Mouse (Mus musculus): ENCODE results near the gene Atcay. TPM values are rescaled to one million over a fixed set of nuclear protein-coding genes. Genes with fewer than 3 reads are reported as not detected.

Gene Atcay
- 11.9 TPM for polyA plus RNA-seq (2017; shearing (Covaris generic))

GRCm38 (mm10) chr10:81230438-81231332 lies at the start of gene Atcay:
TSS of gene Atcay (minus strand) at chr10:81230833.

DNA sequence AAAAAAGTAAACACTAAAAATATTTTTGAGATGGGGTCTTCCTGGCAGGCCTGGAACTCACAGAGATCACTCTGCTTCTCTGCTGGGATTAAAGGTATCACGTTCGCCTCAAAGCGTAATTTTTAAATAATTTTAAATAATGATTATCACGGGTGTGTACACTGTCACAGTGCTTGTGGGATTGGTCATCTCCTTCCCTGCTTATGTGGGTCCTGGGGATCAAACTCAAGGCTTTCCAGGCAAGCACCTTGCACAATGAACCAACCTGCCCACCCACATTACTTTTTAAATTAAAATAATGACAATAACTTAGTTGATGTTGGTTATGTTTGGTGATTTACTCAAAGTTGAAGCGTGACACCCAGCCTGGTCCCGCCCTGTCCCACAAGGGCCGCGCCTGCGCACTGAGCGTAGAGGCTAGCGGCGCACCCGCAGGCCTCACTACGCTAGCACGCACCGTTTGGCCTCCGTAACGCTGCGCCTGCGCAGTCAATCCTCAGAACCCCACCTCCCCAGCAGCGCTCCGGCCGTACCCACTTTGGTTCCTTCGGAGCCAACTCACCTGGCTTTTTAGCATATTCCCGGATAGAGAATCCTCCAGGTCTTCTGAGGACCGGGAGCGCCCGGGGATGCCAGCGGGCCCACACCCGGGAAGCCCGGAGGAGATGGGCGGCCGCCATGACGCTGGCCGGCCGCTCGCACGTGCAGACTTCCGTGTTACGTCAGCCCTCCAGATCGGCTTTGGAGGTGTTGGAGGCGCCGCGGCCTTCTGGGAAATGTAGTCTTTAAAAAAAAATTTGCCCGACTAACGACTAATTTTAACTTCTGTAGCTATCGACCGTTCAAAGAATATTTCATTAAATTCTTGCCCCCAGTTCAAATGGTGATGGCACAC lies 35.8 kb upstream of the Atcay start, which contains the start of the genes Mrpl54 and Apba3:
TSS of gene Mrpl54 (minus strand) at position 724 of the 895 bp plus-strand sequence.
TSS of gene Apba3 (plus strand) at position 750 of the 895 bp plus-strand sequence.

GRCm38 (mm10) chr10:81252424-81253419 lies 22.1 kb upstream of the Atcay start, which contains the start of gene Matk:
TSS of gene Matk (plus strand) at chr10:81252935.

GRCm38 (mm10) chr10:81232580-81233225 lies 2.1 kb upstream of the Atcay start, which contains the start of gene Zfr2:
TSS of gene Zfr2 (plus strand) at chr10:81233155.

DNA sequence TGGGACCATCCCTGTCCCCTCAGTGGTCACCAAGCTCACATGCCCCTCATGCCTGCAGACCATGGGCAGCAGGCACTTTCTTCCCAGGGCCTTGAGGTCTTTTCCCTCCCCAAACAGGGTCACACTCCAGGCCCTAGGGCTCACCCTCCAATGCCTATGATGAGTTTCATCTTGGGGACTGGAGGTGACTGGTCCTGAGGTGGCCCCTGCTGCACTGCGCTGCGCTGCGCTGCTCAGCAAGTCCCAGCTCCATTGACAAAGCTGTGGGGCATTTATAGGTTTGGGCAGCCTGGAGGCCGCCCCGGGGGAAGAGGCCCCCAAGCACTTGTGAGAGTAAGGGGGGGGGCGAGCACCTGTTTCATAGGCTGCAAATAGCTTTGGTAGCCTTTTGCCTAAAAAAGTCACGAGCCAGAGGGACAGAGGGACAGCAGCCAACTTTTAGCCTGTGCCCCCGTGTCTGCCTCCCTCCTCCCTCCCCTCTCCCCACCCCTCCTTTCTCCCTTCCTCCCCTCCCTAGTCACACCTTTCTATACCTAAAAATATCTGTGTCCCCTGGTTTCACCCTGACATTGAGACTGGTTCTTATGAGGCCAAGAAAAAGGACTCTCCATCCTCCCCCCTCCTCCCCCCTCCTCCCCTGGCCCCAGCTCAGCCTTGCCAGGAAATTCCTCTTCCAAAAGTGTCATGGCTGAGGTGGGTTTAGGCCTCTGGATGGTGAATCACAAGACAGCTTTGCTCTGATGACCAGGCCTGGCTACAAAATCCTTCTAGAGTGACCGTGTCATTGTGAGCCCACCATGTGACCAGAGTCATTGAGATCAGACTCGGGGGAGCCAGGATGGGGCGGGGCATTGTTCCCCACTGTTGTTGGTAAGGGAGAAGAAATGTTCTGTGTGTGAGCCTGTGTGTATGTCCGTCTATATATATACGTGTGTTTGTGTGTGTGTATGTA lies 28.6 kb downstream of the Atcay start, which contains the start of gene Nmrk2:
TSS of gene Nmrk2 (minus strand) at position 245 of the 952 bp plus-strand sequence.

GRCm38 (mm10) chr10:81183805-81184204 lies 46.8 kb downstream of the Atcay start, which contains the start of gene 4930442H23Rik:
TSS of gene 4930442H23Rik (minus strand) at chr10:81183849.

GRCm38 (mm10) chr10:81182336-81183333 lies 48.0 kb downstream of the Atcay start, which contains the start of gene Dapk3:
TSS of gene Dapk3 (plus strand) at chr10:81183005.

DNA sequence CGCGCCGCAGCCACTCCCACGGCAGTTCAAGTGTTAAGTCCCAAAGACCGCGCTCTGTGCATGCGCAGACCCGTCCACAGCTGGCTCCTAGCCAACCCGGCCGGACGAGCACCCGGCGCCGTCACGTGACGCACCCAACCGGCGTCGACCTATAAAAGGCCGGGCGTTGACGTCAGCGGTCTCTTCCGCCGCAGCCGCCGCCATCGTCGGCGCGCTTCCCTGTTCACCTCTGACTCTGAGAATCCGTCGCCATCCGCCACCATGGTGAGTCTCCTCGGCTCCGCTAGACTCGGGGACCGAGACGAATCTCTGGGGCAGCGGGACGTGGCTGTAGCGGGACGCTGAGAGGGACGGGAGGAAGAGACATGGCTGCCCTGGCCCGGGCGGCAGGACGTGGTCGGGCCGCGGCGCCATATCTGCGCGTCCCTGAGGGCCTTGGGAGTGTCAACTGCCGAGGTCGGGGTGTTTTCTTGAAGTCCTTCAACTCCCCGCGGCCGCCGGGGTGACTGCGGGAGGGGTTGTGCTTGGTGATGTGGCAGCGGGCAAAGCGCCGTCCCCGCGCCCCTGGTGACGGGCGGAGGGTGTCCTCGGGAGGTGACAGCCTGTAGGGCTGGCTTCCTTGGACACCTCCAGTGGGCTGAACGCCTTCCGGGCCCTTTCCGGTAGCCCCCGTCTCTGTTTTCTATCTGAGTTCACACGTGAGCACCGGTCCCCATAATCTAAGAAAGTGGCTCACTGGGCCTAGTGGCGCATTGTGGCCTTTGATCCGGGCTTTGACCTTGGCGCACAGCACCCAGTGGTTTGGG lies 54.0 kb downstream of the Atcay start, which contains the start of gene Eef2:
TSS of gene Eef2 (plus strand) at position 166 of the 806 bp plus-strand sequence.

DNA sequence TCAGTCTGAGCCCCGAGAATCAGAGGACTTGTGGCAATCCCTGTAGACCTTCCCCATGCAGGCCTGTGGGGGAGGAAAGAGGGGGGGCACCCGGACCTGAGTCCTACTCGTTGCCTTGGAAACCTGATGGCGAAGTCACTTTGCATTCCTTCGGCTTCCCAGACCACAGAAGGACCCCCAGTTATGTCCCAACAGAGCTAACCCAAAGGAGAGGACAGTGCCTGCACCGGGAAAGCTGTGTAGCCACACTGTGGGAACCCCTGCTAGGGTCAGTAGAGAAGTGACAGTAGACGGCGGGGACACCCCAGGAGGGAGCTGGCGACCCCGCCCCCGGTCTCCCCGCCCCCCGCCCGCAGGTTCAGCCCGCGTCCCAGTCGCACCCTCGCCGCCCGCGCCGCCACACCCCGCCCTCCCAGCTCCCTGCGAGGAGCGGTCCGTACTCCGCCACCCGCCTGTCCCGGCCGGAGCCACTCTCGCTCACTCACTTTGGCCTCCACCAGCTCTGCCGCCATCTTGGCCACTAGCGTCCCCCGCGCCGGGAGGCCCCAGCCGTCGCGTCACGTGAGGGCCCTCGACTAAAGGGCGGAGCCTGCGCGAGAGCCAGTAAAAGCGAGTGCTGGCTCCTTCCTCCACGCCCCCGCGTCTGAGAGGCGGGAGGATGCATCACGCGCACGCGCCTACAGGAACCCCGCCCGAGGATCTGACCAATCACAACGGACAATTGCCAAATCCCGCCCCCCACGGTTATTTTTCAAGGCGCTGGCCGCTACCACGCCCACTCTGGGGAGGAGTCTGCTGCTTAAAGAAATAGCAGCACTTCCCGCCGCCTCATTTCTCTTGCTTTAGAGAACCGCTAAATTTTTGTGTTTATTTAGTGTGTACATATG lies 63.2 kb downstream of the Atcay start, which contains the start of gene Pias4:
TSS of gene Pias4 (minus strand) at position 724 of the 887 bp plus-strand sequence.

Other genes starting within 250 kb of the Atcay start
- 0.09 TPM for gene Gng7, start 215.9 kb downstream of the Atcay start, polyA plus RNA-seq (2017; shearing (Covaris generic))
- not detected for gene Diras1, start 205.2 kb downstream of the Atcay start, polyA plus RNA-seq (2017; shearing (Covaris generic))
- gene Slc39a3, start 193.4 kb downstream of the Atcay start, polyA plus RNA-seq (2017; shearing (Covaris generic)), result 15.1 TPM
- 116 TPM for gene Sgta, start 170.7 kb downstream of the Atcay start, polyA plus RNA-seq (2017; shearing (Covaris generic))
- gene Thop1, start 160.8 kb downstream of the Atcay start, polyA plus RNA-seq (2017; shearing (Covaris generic)), result 13.1 TPM
- not detected for gene Creb3l3, start 132.0 kb downstream of the Atcay start, polyA plus RNA-seq (2017; shearing (Covaris generic))
- 37.8 TPM for gene Map2k2, start 124.9 kb downstream of the Atcay start, polyA plus RNA-seq (2017; shearing (Covaris generic))
- gene Zbtb7a, start 95.6 kb downstream of the Atcay start, polyA plus RNA-seq (2017; shearing (Covaris generic)), result 32.9 TPM
- gene Pias4, start 62.9 kb downstream of the Atcay start, polyA plus RNA-seq (2017; shearing (Covaris generic)), result 43.2 TPM
- gene Eef2, start 54.2 kb downstream of the Atcay start, polyA plus RNA-seq (2017; shearing (Covaris generic)), result 869 TPM
- gene Dapk3, start 47.8 kb downstream of the Atcay start, polyA plus RNA-seq (2017; shearing (Covaris generic)), result 10.4 TPM
- not detected for gene 4930442H23Rik, start 47.0 kb downstream of the Atcay start, polyA plus RNA-seq (2017; shearing (Covaris generic))
- gene Nmrk2, start 28.8 kb downstream of the Atcay start, polyA plus RNA-seq (2017; shearing (Covaris generic)), result 0.21 TPM
- gene Zfr2, start 2.3 kb upstream of the Atcay start, polyA plus RNA-seq (2017; shearing (Covaris generic)), result 4.7 TPM
- gene Matk, start 22.1 kb upstream of the Atcay start, polyA plus RNA-seq (2017; shearing (Covaris generic)), result 128 TPM
- 129 TPM for gene Mrpl54, start 36.1 kb upstream of the Atcay start, polyA plus RNA-seq (2017; shearing (Covaris generic))
- 62.8 TPM for gene Apba3, start 36.1 kb upstream of the Atcay start, polyA plus RNA-seq (2017; shearing (Covaris generic))
- 18.0 TPM for gene Tjp3, start 60.7 kb upstream of the Atcay start, polyA plus RNA-seq (2017; shearing (Covaris generic))
- 42.0 TPM for gene Pip5k1c, start 62.1 kb upstream of the Atcay start, polyA plus RNA-seq (2017; shearing (Covaris generic))
- 25.4 TPM for gene Cactin, start 90.3 kb upstream of the Atcay start, polyA plus RNA-seq (2017; shearing (Covaris generic))
- 55.0 TPM for gene Tbxa2r, start 97.9 kb upstream of the Atcay start, polyA plus RNA-seq (2017; shearing (Covaris generic))
- gene Gipc3, start 112.4 kb upstream of the Atcay start, polyA plus RNA-seq (2017; shearing (Covaris generic)), result 0.18 TPM
- gene Hmg20b, start 119.6 kb upstream of the Atcay start, polyA plus RNA-seq (2017; shearing (Covaris generic)), result 29.3 TPM
- 1.7 TPM for gene Mfsd12, start 126.7 kb upstream of the Atcay start, polyA plus RNA-seq (2017; shearing (Covaris generic))
- 0.56 TPM for gene 4930404N11Rik, start 135.0 kb upstream of the Atcay start, polyA plus RNA-seq (2017; shearing (Covaris generic))
- gene Fzr1, start 147.7 kb upstream of the Atcay start, polyA plus RNA-seq (2017; shearing (Covaris generic)), result 22.3 TPM
- gene Dohh, start 153.6 kb upstream of the Atcay start, polyA plus RNA-seq (2017; shearing (Covaris generic)), result 40.6 TPM
- 2.3 TPM for gene Gm48551, start 153.6 kb upstream of the Atcay start, polyA plus RNA-seq (2017; shearing (Covaris generic))
- gene Gm48552, start 158.2 kb upstream of the Atcay start, polyA plus RNA-seq (2017; shearing (Covaris generic)), result 2.6 TPM
- gene Smim24, start 162.2 kb upstream of the Atcay start, polyA plus RNA-seq (2017; shearing (Covaris generic)), result 13.0 TPM
- 19.9 TPM for gene Nfic, start 224.8 kb upstream of the Atcay start, polyA plus RNA-seq (2017; shearing (Covaris generic))

Data from activated CD4-positive, CD25-positive, alpha-beta regulatory T cell, adult 9 weeks (primary cell).